Mouse (Mus musculus): ENCODE data around the gene Arhgef19. TPM values are rescaled to one million over a fixed set of nuclear protein-coding genes. Genes with fewer than 3 reads are reported as not detected.
A peak's percentile ranks its signal among the peaks of the same experiment; 100 is the strongest.

The Arhgef19 gene
- polyA plus RNA-seq (2012; rRNA removed) = 4.9 and 5.1 TPM in 2 replicates

DNA sequence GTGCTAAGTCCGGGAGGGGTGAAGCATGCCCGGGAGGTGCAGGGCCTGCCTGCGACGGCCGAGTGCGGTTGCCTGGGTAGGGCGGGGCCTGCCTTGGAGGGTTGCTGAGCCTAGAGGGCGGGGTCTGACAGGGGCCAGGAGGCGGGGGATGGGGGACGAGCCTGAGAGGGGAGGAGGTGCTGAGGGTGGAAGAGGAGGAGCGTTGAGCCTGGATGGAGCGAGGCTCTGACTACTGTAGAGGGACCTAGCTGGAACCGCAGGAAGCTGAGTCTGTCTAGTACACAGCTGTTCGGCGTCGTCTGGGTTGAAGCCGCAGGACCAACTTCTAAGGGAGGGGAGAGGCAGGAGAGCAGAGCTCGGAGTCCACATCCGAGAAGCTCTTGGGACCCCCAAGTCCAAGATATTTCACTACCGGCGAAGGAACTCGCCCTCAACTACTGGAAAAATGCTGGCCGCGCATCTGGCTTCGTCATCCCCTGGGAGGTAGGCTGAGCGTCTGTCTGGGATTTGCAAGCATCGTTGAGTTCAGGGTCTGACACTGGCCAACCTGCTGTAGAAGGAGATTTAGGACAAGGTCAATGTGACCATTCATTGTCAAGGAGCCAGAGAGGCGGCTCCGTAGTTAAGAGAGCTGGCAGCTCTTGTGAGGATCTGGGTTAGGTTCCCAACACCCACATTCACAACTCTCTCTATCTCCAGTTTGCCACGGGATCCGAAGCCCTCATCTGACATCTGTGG lies at the start of gene Arhgef19:
Arhgef19 (plus strand) TSS at position 112 of the 738 bp plus-strand sequence.
- Histone ChIP-seq H3K27ac (ENCODE audit: insufficient read depth, low read depth, low read length) (peak within 1 kb of the TSS; percentile 34), H3K4me3 (ENCODE audit: insufficient read depth, low read depth, low read length) (peak within 1 kb of the TSS; percentile 51), H3K4me1 (ENCODE audit: control insufficient read depth, insufficient read depth, low read length) (peaks cover 22% of the 10 kb centered on the region), H3K27me3 (replicated peaks; ENCODE audit: control insufficient read depth, insufficient read depth, low read length) (no peaks in the 10 kb centered on the region), H3K36me3 (ENCODE audit: control insufficient read depth, insufficient read depth, low read length) (no peaks in the 10 kb centered on the region)
- WGBS = 1% methylated on average over 31 of the region's 31 CpGs
- no peak for TF ChIP-seq CTCF (conservative IDR thresholded peaks at IDR 0.05; ENCODE audit: insufficient read depth, insufficient read length, low read depth, low read length)
- TF ChIP-seq POLR2A (IDR thresholded peaks at IDR 0.05; ENCODE audit: low read depth, low read length) = peak; percentile 22
- peak; percentile 96 for DNase-seq

DNA sequence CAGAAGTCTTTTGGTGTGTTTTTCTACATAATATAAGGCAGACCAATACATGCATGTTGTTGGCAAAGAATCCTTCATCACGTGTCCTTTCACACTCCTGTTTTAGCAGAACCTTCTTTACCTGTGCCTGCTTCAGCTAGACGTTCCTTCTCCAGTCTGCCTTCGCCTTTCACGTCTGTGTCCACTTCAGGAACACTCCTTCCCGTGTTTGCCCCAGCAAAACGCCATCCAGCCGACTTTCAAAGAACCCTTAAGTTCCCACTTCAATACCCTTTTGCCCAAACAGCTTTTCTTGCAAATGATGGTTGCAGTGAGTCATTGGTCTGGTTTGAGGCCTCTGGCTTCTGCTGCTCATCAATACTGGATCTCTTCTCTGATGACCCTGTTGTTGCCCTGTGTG lies 48.0 kb upstream of the Arhgef19 start:
- DNase-seq = no peak
- H3K4me3 ChIP-seq (ENCODE audit: insufficient read depth, low read depth, low read length) = no peak overlapping the region
- H3K27me3 ChIP-seq (replicated peaks; ENCODE audit: control insufficient read depth, insufficient read depth, low read length) = no peaks in the 10 kb centered on the region
- 92% methylated on average over 7 of the region's 7 CpGs for WGBS
- peaks cover 12% of the 10 kb centered on the region for H3K4me1 ChIP-seq (ENCODE audit: control insufficient read depth, insufficient read depth, low read length)
- H3K27ac ChIP-seq (ENCODE audit: insufficient read depth, low read depth, low read length) = no peak overlapping the region
- peaks cover 1% of the 10 kb centered on the region; the same call in 1 of the 2 replicates for H3K36me3 ChIP-seq (ENCODE audit: control insufficient read depth, insufficient read depth, low read length)
- TF ChIP-seq CTCF (conservative IDR thresholded peaks at IDR 0.05; ENCODE audit: insufficient read depth, insufficient read length, low read depth, low read length) (no peak), POLR2A (IDR thresholded peaks at IDR 0.05; ENCODE audit: low read depth, low read length) (no peak)

DNA sequence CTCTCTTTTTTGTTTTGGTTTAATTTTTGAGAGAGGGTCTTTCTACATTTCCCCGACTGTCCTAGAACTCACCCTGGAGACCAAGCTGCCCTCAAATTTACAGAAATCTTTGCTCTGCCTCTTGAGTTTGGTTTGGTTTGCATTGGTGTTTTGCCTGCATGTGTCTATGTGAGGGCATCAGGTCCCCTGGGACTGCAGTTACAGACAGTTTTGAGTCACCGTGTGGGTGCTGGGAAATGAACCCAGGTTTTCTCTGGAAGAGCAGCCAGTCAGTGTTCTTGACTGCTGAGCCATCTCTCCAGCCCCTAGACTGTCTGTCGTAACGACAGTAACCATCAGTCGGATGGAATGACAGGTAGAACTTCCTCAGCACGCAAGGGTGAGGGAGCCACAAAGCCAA lies 44.7 kb upstream of the Arhgef19 start:
- WGBS = 93% methylated on average over 6 of the region's 6 CpGs
- TF ChIP-seq CTCF (conservative IDR thresholded peaks at IDR 0.05; ENCODE audit: insufficient read depth, insufficient read length, low read depth, low read length) (no peak), POLR2A (IDR thresholded peaks at IDR 0.05; ENCODE audit: low read depth, low read length) (no peak)
- Histone ChIP-seq H3K4me3 (ENCODE audit: insufficient read depth, low read depth, low read length) (no peak overlapping the region), H3K36me3 (ENCODE audit: control insufficient read depth, insufficient read depth, low read length) (peaks cover 7% of the 10 kb centered on the region), H3K4me1 (ENCODE audit: control insufficient read depth, insufficient read depth, low read length) (no peaks in the 10 kb centered on the region), H3K27me3 (replicated peaks; ENCODE audit: control insufficient read depth, insufficient read depth, low read length) (no peaks in the 10 kb centered on the region), H3K27ac (ENCODE audit: insufficient read depth, low read depth, low read length) (no peak overlapping the region)
- DNase-seq = no peak

DNA sequence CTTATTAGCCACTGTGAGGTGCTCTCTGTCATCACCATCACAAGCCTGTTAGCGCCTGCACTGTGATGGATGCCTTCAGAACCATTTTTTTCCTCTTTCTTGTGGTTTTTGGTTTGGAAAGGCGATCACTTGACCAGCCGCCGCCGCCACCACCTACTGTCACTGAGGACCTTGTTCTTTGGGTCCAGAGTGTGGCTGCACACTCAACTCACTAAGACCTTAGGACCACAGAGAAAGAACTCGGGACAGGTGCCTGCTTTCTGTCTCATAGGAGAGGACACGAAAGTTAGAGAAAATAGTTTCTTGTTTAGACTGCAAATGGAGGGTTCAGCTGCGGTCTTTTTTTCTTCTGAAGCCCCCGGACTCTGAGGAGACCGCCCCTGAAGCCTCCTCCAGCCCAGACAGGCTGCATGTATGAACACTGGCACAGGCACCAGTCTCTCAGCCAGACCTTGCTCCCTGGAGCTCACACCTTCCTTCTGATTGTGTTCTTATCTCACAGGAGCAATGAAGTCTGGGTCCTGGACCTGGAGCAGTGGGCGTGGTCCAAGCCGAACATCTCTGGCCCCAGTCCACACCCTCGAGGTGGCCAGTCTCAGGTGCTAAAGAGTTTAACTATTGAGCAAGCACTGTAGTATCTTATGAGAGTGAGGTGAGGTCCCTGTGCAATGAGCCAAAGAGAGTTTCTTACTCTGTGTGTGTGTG lies 42.2 kb upstream of the Arhgef19 start:
- no peak overlapping the region for H3K4me3 ChIP-seq (ENCODE audit: insufficient read depth, low read depth, low read length)
- WGBS = 91% methylated on average over 13 of the region's 13 CpGs
- no peak overlapping the region for H3K27ac ChIP-seq (ENCODE audit: insufficient read depth, low read depth, low read length)
- H3K36me3 ChIP-seq (ENCODE audit: control insufficient read depth, insufficient read depth, low read length) = peaks cover 7% of the 10 kb centered on the region
- DNase-seq = no peak
- no peaks in the 10 kb centered on the region for H3K27me3 ChIP-seq (replicated peaks; ENCODE audit: control insufficient read depth, insufficient read depth, low read length)
- H3K4me1 ChIP-seq (ENCODE audit: control insufficient read depth, insufficient read depth, low read length) = no peaks in the 10 kb centered on the region
- TF ChIP-seq CTCF (conservative IDR thresholded peaks at IDR 0.05; ENCODE audit: insufficient read depth, insufficient read length, low read depth, low read length) (no peak), POLR2A (IDR thresholded peaks at IDR 0.05; ENCODE audit: low read depth, low read length) (no peak)

DNA sequence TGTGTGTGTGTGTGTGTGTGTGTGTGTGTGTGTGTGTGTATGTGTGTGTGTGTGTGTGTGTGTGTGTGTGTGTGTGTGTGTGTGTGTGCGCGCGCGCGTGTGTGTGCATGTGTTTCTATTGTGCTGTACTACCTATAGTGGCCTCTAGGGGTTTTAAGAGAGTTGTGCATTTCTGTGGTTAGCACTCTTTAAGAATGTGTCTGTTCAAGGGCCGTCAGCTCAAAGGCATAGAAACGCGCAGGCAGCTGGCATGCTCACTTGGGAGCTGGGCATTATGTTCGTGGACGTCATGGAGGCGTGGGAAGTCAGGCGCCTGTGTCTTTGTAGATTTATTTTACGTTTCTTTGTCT lies 41.6 kb upstream of the Arhgef19 start:
- TF ChIP-seq POLR2A (IDR thresholded peaks at IDR 0.05; ENCODE audit: low read depth, low read length) = no peak
- no peak for TF ChIP-seq CTCF (conservative IDR thresholded peaks at IDR 0.05; ENCODE audit: insufficient read depth, insufficient read length, low read depth, low read length)
- no peaks in the 10 kb centered on the region for H3K4me1 ChIP-seq (ENCODE audit: control insufficient read depth, insufficient read depth, low read length)
- peaks cover 7% of the 10 kb centered on the region for H3K36me3 ChIP-seq (ENCODE audit: control insufficient read depth, insufficient read depth, low read length)
- H3K4me3 ChIP-seq (ENCODE audit: insufficient read depth, low read depth, low read length) = no peak overlapping the region
- 98% methylated on average over 13 of the region's 13 CpGs for WGBS
- H3K27me3 ChIP-seq (replicated peaks; ENCODE audit: control insufficient read depth, insufficient read depth, low read length) = no peaks in the 10 kb centered on the region
- DNase-seq = no peak
- H3K27ac ChIP-seq (ENCODE audit: insufficient read depth, low read depth, low read length) = no peak overlapping the region

DNA sequence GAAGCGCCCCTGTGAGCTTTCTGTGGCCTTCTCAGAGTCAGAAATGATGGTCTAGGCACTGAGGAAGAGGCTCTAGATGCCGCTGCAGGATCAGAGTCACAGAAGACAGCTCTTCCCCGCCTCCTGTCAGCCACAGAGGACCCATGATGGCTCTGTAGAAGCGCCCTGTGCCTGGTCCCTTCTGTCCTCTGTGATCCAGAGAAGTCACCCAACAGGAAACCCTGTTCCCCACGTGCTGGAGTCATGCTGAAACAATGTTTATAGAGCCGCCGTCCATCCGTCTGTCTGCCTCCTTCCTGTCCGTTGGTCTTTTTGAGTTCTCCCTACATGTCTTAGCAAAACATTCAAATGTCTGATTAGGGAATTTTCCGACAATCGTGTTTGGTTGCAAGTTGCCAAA lies 38.4 kb upstream of the Arhgef19 start:
- Histone ChIP-seq H3K27me3 (replicated peaks; ENCODE audit: control insufficient read depth, insufficient read depth, low read length) (no peaks in the 10 kb centered on the region), H3K4me3 (ENCODE audit: insufficient read depth, low read depth, low read length) (no peak overlapping the region), H3K27ac (ENCODE audit: insufficient read depth, low read depth, low read length) (peak overlapping the region; percentile 56), H3K4me1 (ENCODE audit: control insufficient read depth, insufficient read depth, low read length) (no peaks in the 10 kb centered on the region), H3K36me3 (ENCODE audit: control insufficient read depth, insufficient read depth, low read length) (peaks cover 5% of the 10 kb centered on the region)
- peak; percentile 54 for DNase-seq
- WGBS = 61% methylated on average over 11 of the region's 11 CpGs
- 0 out of 2 replicates have a peak, but pooled peaks have one; percentile 13 for TF ChIP-seq CTCF (conservative IDR thresholded peaks at IDR 0.05; ENCODE audit: insufficient read depth, insufficient read length, low read depth, low read length)
- no peak for TF ChIP-seq POLR2A (IDR thresholded peaks at IDR 0.05; ENCODE audit: low read depth, low read length)

DNA sequence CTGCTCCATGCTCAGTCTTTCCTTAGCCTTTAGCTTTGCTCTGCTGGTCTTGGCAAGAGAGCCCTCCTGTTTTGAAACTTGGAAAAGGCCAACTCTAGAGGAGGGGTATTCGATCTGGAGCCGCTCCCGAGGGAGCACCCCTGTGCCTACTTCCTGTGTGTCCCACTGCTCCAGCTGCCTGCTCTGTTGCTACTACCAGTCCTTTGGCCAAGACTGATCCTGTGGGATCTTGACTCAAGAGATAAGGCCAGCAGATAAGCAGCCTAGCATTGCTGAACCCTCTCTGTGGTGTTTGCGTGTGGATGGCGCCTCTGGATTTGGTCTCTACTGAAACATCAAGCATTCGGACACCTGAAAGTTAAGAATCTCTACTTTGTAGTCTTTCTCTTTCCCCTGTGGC lies 37.1 kb upstream of the Arhgef19 start:
- DNase-seq = no peak
- no peak for TF ChIP-seq POLR2A (IDR thresholded peaks at IDR 0.05; ENCODE audit: low read depth, low read length)
- no peak for TF ChIP-seq CTCF (conservative IDR thresholded peaks at IDR 0.05; ENCODE audit: insufficient read depth, insufficient read length, low read depth, low read length)
- Histone ChIP-seq H3K27me3 (replicated peaks; ENCODE audit: control insufficient read depth, insufficient read depth, low read length) (no peaks in the 10 kb centered on the region), H3K4me1 (ENCODE audit: control insufficient read depth, insufficient read depth, low read length) (no peaks in the 10 kb centered on the region), H3K27ac (ENCODE audit: insufficient read depth, low read depth, low read length) (no peak overlapping the region), H3K36me3 (ENCODE audit: control insufficient read depth, insufficient read depth, low read length) (peaks cover 4% of the 10 kb centered on the region), H3K4me3 (ENCODE audit: insufficient read depth, low read depth, low read length) (no peak overlapping the region)
- WGBS = 82% methylated on average over 6 of the region's 6 CpGs

Data from kidney, adult 2 months (tissue).